Mouse (Mus musculus) heart, postnatal 0 days (tissue): ENCODE results near the gene Fgf10.

ENCODE experiments used
- CTCF ChIP-seq: IDR thresholded peaks from 2 replicates; pipeline ENCODE4 v1.5.1; 2016; ENCODE audit warnings: antibody characterized with exemption, control low read depth, low read depth
- EP300 ChIP-seq: IDR thresholded peaks from 2 replicates; pipeline ENCODE4 v1.6.1; 2016; ENCODE audit warnings: antibody characterized with exemption, low read depth

GRCm38 (mm10) chr13:118716265-118716664, 46.7 kb downstream of the Fgf10 start:
- TF ChIP-seq CTCF (no peak), EP300 (no peak)
